Comparison of ENCODE assay signal across 9 mouse cellular contexts in the genomic region with DNA sequence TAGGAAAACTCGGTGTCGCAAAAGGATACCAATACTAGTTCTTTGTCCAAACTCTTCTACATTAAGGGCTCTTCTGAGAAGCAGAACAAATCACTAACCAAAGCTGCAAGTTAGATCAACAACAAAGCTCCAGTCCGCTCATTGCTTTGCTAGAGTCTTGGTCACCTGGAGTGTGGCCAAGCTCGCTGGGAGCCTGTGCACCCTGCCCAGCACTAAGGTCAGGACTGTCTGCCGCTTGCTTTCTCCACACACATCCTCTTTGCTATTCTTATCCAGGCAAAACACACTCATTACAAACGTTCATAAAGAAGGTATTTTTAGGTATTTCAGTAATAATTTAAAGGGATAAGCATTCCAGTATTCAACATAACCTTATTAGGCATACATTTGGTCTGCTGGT.
DNase-seq lines count a peak whose midpoint lies in the region; ATAC-seq and TF ChIP-seq lines count a peak whose summit lies in the region.
"Had no signal": no experiment of that assay in that cellular context is flagged by ENCODE, and none has a peak within 500 bp of the region (broad histone marks: within the 10 kb centered on the region; RNA-seq: fewer than 3 reads in every experiment).

No protein-coding gene starts in this region.

- no peaks in the 10 kb centered on the region for H3K9me3 ChIP-seq in hindbrain, postnatal 0 days (ENCODE audit: low read length)
- no peaks in the 10 kb centered on the region for H3K9me3 ChIP-seq in hindbrain, embryonic 11.5 days (ENCODE audit: control insufficient read depth, low read length)
- H3K9me3 ChIP-seq in heart, embryonic 13.5 days, result no peaks in the 10 kb centered on the region
- no peaks in the 10 kb centered on the region for H3K9me3 ChIP-seq in liver, embryonic 15.5 days (replicated peaks)
- no peaks in the 10 kb centered on the region for H3K9me3 ChIP-seq in hindbrain, embryonic 12.5 days (replicated peaks)

- ATAC-seq in hindbrain, postnatal 0 days, result no peak
- ATAC-seq in hindbrain, embryonic 11.5 days (ENCODE audit: low FRiP score), result no peak
- ATAC-seq in heart, embryonic 13.5 days (ENCODE audit: extremely low read depth, insufficient number of reproducible peaks, low FRiP score, low TSS enrichment), result no peak; the same call in 1 of the 2 replicates
- ATAC-seq in liver, embryonic 15.5 days (ENCODE audit: insufficient read depth), result peak; percentile 61; the same call in 1 of the 2 replicates
- no peak for ATAC-seq in hindbrain, embryonic 12.5 days (ENCODE audit: low FRiP score)

- peak; percentile 62 for DNase-seq in hindbrain, postnatal 0 days (ENCODE audit: low spot score)
- DNase-seq in hindbrain, embryonic 11.5 days (ENCODE audit: low spot score), result no peak
- DNase-seq in adrenal gland, postnatal 14 days, result peak; percentile 82
- DNase-seq in testis, postnatal 14 days (ENCODE audit: low spot score), result peak; percentile 35
- no peak for DNase-seq in spleen, postnatal 36 days (ENCODE audit: low spot score in 2 of 2)

- no peaks in the 10 kb centered on the region for H3K36me3 ChIP-seq in hindbrain, postnatal 0 days (ENCODE audit: insufficient read depth, low read length)
- H3K36me3 ChIP-seq in hindbrain, embryonic 11.5 days (ENCODE audit: control insufficient read depth, insufficient read depth, low read length), result no peaks in the 10 kb centered on the region
- no peaks in the 10 kb centered on the region for H3K36me3 ChIP-seq in heart, embryonic 13.5 days
- H3K36me3 ChIP-seq in liver, embryonic 15.5 days (replicated peaks), result no peaks in the 10 kb centered on the region
- H3K36me3 ChIP-seq in hindbrain, embryonic 12.5 days, result no peaks in the 10 kb centered on the region

- H3K4me1 ChIP-seq in hindbrain, postnatal 0 days (ENCODE audit: insufficient read depth, low read length), result no peaks in the 10 kb centered on the region
- H3K4me1 ChIP-seq in hindbrain, embryonic 11.5 days (replicated peaks; ENCODE audit: control insufficient read depth, insufficient read depth, low read length), result no peaks in the 10 kb centered on the region
- H3K4me1 ChIP-seq in heart, embryonic 13.5 days, result peaks cover 41% of the 10 kb centered on the region
- peaks cover 3% of the 10 kb centered on the region; the same call in 1 of the 2 replicates for H3K4me1 ChIP-seq in liver, embryonic 15.5 days (replicated peaks)
- 0 out of 2 replicates have a peak, but pooled peaks cover 2% of the 10 kb centered on the region for H3K4me1 ChIP-seq in hindbrain, embryonic 12.5 days

- no peak overlapping the region for H3K4me2 ChIP-seq in hindbrain, postnatal 0 days (ENCODE audit: low read depth, low read length)
- H3K4me2 ChIP-seq in hindbrain, embryonic 11.5 days (replicated peaks; ENCODE audit: low read depth, low read length), result no peak overlapping the region
- H3K4me2 ChIP-seq in heart, embryonic 13.5 days, result peak overlapping the region; percentile 34
- no peak overlapping the region for H3K4me2 ChIP-seq in liver, embryonic 15.5 days
- H3K4me2 ChIP-seq in hindbrain, embryonic 12.5 days (replicated peaks), result no peak overlapping the region

- no peaks in the 10 kb centered on the region for H3K27me3 ChIP-seq in hindbrain, postnatal 0 days (ENCODE audit: insufficient read depth, low read length)
- no peaks in the 10 kb centered on the region for H3K27me3 ChIP-seq in hindbrain, embryonic 11.5 days (ENCODE audit: control insufficient read depth, insufficient read depth, low read length)
- no peaks in the 10 kb centered on the region for H3K27me3 ChIP-seq in heart, embryonic 13.5 days (replicated peaks)
- no peaks in the 10 kb centered on the region for H3K27me3 ChIP-seq in liver, embryonic 15.5 days
- H3K27me3 ChIP-seq in hindbrain, embryonic 12.5 days, result no peaks in the 10 kb centered on the region
- H3K27me3 ChIP-seq: CH12.LX had no signal

- no peak overlapping the region for H3K9ac ChIP-seq in hindbrain, postnatal 0 days (replicated peaks; ENCODE audit: low read length)
- no peak overlapping the region for H3K9ac ChIP-seq in hindbrain, embryonic 11.5 days (ENCODE audit: low read depth, low read length)
- peak overlapping the region; percentile 44; the same call in 1 of the 2 replicates for H3K9ac ChIP-seq in heart, embryonic 13.5 days
- H3K9ac ChIP-seq in liver, embryonic 15.5 days, result no peak overlapping the region
- H3K9ac ChIP-seq in hindbrain, embryonic 12.5 days, result no peak overlapping the region

- TF ChIP-seq CTCF in hindbrain, postnatal 0 days (IDR thresholded peaks at IDR 0.05; ENCODE audit: low read depth), result no peak

- no peak overlapping the region for H3K4me3 ChIP-seq in hindbrain, postnatal 0 days (ENCODE audit: low read length)
- no peak overlapping the region for H3K4me3 ChIP-seq in hindbrain, embryonic 11.5 days (ENCODE audit: low read depth, low read length)
- H3K4me3 ChIP-seq in heart, embryonic 13.5 days, result no peak overlapping the region
- H3K4me3 ChIP-seq in liver, embryonic 15.5 days (replicated peaks), result no peak overlapping the region
- H3K4me3 ChIP-seq in hindbrain, embryonic 12.5 days, result no peak overlapping the region

- 35% methylated on average over 6 of the region's 6 CpGs for WGBS in hindbrain, postnatal 0 days
- WGBS in hindbrain, embryonic 11.5 days, result 80% methylated on average over 6 of the region's 6 CpGs
- 37% methylated on average over 6 of the region's 6 CpGs for WGBS in heart, embryonic 13.5 days
- WGBS in liver, embryonic 15.5 days (ENCODE audit: insufficient replicate concordance), result 52% methylated on average over 6 of the region's 6 CpGs
- WGBS in hindbrain, embryonic 12.5 days, result 71% methylated on average over 6 of the region's 6 CpGs

- no peak overlapping the region for H3K27ac ChIP-seq in hindbrain, postnatal 0 days
- H3K27ac ChIP-seq in hindbrain, embryonic 11.5 days (ENCODE audit: low read depth, low read length), result no peak overlapping the region
- H3K27ac ChIP-seq in heart, embryonic 13.5 days (replicated peaks), result peak overlapping the region; percentile 70
- no peak overlapping the region for H3K27ac ChIP-seq in liver, embryonic 15.5 days (replicated peaks)
- no peak overlapping the region for H3K27ac ChIP-seq in hindbrain, embryonic 12.5 days

Comparison
In these comparisons a context has a peak if more than half of its experiments do, and no peak if none do; other contexts are left out.
1. DNase-seq: peak in hindbrain, postnatal 0 days (single experiment), adrenal gland, postnatal 14 days (single experiment) and testis, postnatal 14 days (single experiment); none in hindbrain, embryonic 11.5 days (single experiment) and spleen, postnatal 36 days (0 of 2).